ENCODE assay signal across 16 mouse cellular contexts in the genomic region with DNA sequence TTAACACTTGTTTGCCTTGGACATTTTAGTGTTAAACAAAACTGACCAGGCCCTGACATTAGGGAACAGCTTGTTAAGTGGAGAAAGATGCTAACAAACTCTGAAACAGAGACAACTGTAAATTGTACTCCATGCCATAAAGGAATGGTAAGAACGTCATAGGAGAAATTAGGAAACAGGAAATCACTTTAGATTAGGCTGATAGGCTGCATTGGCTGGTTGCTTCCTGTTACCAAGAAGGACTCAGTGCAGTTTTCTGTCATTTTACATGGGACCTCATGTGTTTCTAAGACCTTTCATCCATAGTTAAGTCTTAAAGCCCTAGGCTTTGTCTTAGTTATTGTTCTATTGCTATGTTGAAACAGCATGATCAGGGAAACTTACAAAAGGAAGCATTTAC. TPM values are rescaled to one million over a fixed set of nuclear protein-coding genes. Genes with fewer than 3 reads are reported as not detected.
"Had no signal": no experiment of that assay in that cellular context is flagged by ENCODE, and none has a peak within 500 bp of the region (broad histone marks: within the 10 kb centered on the region; RNA-seq: fewer than 3 reads in every experiment).

No protein-coding gene starts in this region.

- H3K27ac ChIP-seq: kidney, embryonic 15.5 days; layer of hippocampus, adult 2 months; liver, embryonic 13.5 days; macrophage; neural tube, embryonic 12.5 days; neural tube, embryonic 15.5 days had no signal

- H3K9ac ChIP-seq: kidney, embryonic 15.5 days; liver, embryonic 13.5 days; lung, embryonic 14.5 days; neural tube, embryonic 12.5 days; neural tube, embryonic 15.5 days had no signal

- H3K4me1 ChIP-seq: kidney, embryonic 15.5 days; neural tube, embryonic 12.5 days; neural tube, embryonic 15.5 days had no signal

- H3K36me3 ChIP-seq: kidney, embryonic 15.5 days; liver, embryonic 13.5 days; neural tube, embryonic 12.5 days; neural tube, embryonic 15.5 days had no signal

- H3K4me3 ChIP-seq: kidney, embryonic 15.5 days; layer of hippocampus, adult 2 months; liver, embryonic 13.5 days; neural tube, embryonic 12.5 days; neural tube, embryonic 15.5 days had no signal

- H3K4me2 ChIP-seq: kidney, embryonic 15.5 days; liver, embryonic 13.5 days; lung, embryonic 14.5 days; midbrain, embryonic 11.5 days; neural tube, embryonic 12.5 days; neural tube, embryonic 15.5 days had no signal

- H3K9me3 ChIP-seq: liver, embryonic 13.5 days; neural tube, embryonic 12.5 days; neural tube, embryonic 15.5 days had no signal

- H3K27me3 ChIP-seq: kidney, embryonic 15.5 days; liver, embryonic 13.5 days; neural tube, embryonic 12.5 days; neural tube, embryonic 15.5 days had no signal

- ATAC-seq: lung, postnatal 0 days had no signal

- DNase-seq: kidney, adult 8-10 months; kidney, postnatal 14 days; layer of hippocampus, adult 9-11 months; liver, embryonic 13.5 days; lung, embryonic 14.5 days; midbrain, embryonic 14.5 days; thymus, adult 18-20 months; thymus, postnatal 36 days had no signal

RNA-seq across cellular contexts. Expression of a gene that starts 38.5 kb away (rescaled TPM):
- total RNA-seq: megakaryocyte-erythroid progenitor cell, adult 5-6 weeks had no signal
